Mouse (Mus musculus): ENCODE data around the gene Olfr130. TPM values are rescaled to one million over a fixed set of nuclear protein-coding genes. Genes with fewer than 3 reads are reported as not detected.

The Olfr130 gene
- total RNA-seq (2017), result not detected in 2 replicates

- no peak for ATAC-seq (replicated peaks in 1 of 2; ENCODE audit: insufficient read depth in 1 of 2, low FRiP score in 2 of 2, low TSS enrichment in 1 of 2, low read depth in 1 of 2, poor library complexity in 2 of 2, severe bottlenecking in 2 of 2)
These were observed at the start of gene Olfr130 for GRCm38 (mm10) chr17:38063621-38064020. Gene Olfr130, plus strand, starts transcription at chr17:38063921.

DNA sequence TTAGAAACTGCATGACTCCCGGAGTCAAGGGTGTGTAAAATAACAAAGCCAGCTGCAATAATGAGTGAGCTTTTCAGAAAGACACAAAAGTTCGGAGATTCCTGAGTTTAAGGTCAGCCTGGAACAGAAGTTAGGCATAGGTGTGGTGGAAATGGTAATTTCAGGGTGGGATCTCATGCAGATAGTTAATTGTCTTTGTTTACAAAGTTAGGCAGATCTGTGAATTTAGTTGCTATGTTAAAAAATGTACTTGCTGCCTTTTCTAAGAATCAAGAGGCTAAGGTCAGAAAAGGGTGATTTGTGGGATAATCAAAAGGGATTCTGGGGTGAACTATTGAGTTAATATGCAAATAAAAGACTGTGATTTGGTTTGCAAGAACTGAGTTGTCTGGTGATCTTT lies 47.4 kb upstream of the Olfr130 start:
- ATAC-seq (replicated peaks in 1 of 2; ENCODE audit: insufficient read depth in 1 of 2, low FRiP score in 2 of 2, low TSS enrichment in 1 of 2, low read depth in 1 of 2, poor library complexity in 2 of 2, severe bottlenecking in 2 of 2), result no peak

- no peak for ATAC-seq (replicated peaks in 1 of 2; ENCODE audit: insufficient read depth in 1 of 2, low FRiP score in 2 of 2, low TSS enrichment in 1 of 2, low read depth in 1 of 2, poor library complexity in 2 of 2, severe bottlenecking in 2 of 2)
These were observed 37.4 kb upstream of the Olfr130 start for GRCm38 (mm10) chr17:38026297-38026696.

GRCm38 (mm10) chr17:38059979-38060378 lies 3.7 kb upstream of the Olfr130 start, which contains the start of gene Olfr129:
Gene Olfr129, minus strand, starts transcription at chr17:38060079.
- ATAC-seq (replicated peaks in 1 of 2; ENCODE audit: insufficient read depth in 1 of 2, low FRiP score in 2 of 2, low TSS enrichment in 1 of 2, low read depth in 1 of 2, poor library complexity in 2 of 2, severe bottlenecking in 2 of 2), result no peak

- ATAC-seq (replicated peaks in 1 of 2; ENCODE audit: insufficient read depth in 1 of 2, low FRiP score in 2 of 2, low TSS enrichment in 1 of 2, low read depth in 1 of 2, poor library complexity in 2 of 2, severe bottlenecking in 2 of 2), result no peak
These were observed 18.6 kb downstream of the Olfr130 start for GRCm38 (mm10) chr17:38082364-38082763.

DNA sequence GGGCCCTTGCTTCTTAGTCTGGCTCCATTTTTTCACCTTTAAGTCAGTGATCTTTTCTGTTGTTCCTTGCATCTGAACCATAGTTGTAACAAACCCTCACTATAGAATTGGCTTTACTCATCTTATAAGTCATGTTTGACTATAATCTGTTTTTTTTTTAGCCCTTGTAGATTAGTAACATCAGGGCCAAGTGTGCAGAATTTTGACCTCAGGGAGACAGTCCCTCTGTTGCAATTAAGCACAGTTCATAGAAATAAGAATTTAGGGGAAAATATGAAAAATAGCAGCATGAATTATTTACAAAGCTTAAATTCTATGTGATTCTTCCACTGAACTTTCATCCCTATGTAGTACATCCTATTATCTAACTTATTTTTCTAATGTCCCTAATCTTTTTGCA lies 24.9 kb downstream of the Olfr130 start, which contains the start of gene Olfr131:
Olfr131 (minus strand) TSS at position 101 of the 400 bp plus-strand sequence.
- ATAC-seq (replicated peaks in 1 of 2; ENCODE audit: insufficient read depth in 1 of 2, low FRiP score in 2 of 2, low TSS enrichment in 1 of 2, low read depth in 1 of 2, poor library complexity in 2 of 2, severe bottlenecking in 2 of 2), result no peak

Other genes with a start within 250 kb of the Olfr130 start
- not detected in 2 replicates for gene Olfr125, start 231.0 kb upstream of the Olfr130 start, total RNA-seq (2017)
- gene Olfr126, start 216.4 kb upstream of the Olfr130 start, total RNA-seq (2017), result not detected in 2 replicates
- gene Olfr127, start 163.5 kb upstream of the Olfr130 start, total RNA-seq (2017), result not detected in 2 replicates
- gene Olfr128, start 143.4 kb upstream of the Olfr130 start, total RNA-seq (2017), result not detected in 2 replicates
- not detected in 2 replicates for gene Olfr761, start 110.8 kb upstream of the Olfr130 start, total RNA-seq (2017)
- not detected in 2 replicates for gene Olfr129, start 3.8 kb upstream of the Olfr130 start, total RNA-seq (2017)
- not detected in 2 replicates for gene Olfr131, start 24.8 kb downstream of the Olfr130 start, total RNA-seq (2017)
- gene Olfr132, start 70.6 kb downstream of the Olfr130 start, total RNA-seq (2017), result not detected in 2 replicates
- not detected in 2 replicates for gene Olfr133, start 81.4 kb downstream of the Olfr130 start, total RNA-seq (2017)
- not detected in 2 replicates for gene Olfr134, start 107.5 kb downstream of the Olfr130 start, total RNA-seq (2017)
- not detected in 2 replicates for gene Olfr135, start 140.4 kb downstream of the Olfr130 start, total RNA-seq (2017)
- gene Olfr138, start 197.1 kb downstream of the Olfr130 start, total RNA-seq (2017), result not detected in 2 replicates
- not detected in 2 replicates for gene Olfr137, start 243.6 kb downstream of the Olfr130 start, total RNA-seq (2017)

Data from hematopoietic stem cell, adult 5-6 weeks (primary cell).